Mouse (Mus musculus) gastrocnemius, postnatal 10 days (tissue): Measurements from ENCODE around the gene Grm3. TPM values are rescaled to one million over a fixed set of nuclear protein-coding genes. Genes with fewer than 3 reads are reported as not detected.

Experiments
- DNase-seq: peaks from one replicate; pipeline ENCODE4 v3.0.0; 2021; ENCODE audit warnings: mixed read lengths
- long read RNA-seq, 2 experiments: library from polyadenylated mRNA; stranded (forward); transcript quantifications; one replicate each; pipeline ENCODE4 v2.0.0; 2021
- total RNA-seq, 2 experiments: library from RNA; stranded (reverse); gene quantifications; 2 replicates each; pipeline ENCODE4 v1.2.3; 2021

The Grm3 gene
- total RNA-seq = under 1 TPM; 0.25 to 0.26 TPM
- long read RNA-seq, experiment 1 = 0 reads
- long read RNA-seq, experiment 2 = 0 reads

DNA sequence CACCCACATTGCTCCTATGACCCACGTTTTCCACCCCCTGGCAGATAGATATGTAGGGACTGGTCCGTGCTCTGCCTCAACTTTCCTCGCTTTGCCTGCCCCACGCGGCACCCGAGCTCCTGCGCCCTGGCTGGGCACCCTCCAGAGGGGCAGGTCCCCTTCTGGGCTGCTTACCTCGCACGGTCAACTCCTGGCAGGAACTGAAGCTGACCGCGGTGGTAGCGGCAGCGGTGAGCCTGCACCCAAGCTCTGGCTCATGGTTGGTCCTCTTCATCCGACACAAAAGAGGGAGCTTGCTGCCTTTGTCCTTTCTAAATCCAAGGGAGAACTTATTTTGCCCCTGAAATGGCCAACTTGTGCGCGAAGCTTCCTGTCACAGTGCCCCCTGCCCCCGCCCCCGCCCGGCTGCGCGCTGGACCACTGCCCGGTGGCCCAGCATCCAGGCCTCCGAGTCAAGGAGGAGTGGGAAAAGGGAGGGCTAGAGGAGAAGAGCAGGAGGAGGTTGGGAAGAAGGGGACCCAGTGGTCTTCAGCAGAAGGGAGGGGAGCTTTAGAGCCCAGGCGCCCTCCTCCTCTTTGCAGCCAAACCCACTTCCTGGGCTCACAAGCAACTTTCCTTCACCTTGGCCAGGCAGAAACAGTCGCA, at the start of gene Grm3:
Gene Grm3 (minus strand): TSS at position 215 of the 645 bp plus-strand sequence.
- DNase-seq = peak; percentile 7

DNA sequence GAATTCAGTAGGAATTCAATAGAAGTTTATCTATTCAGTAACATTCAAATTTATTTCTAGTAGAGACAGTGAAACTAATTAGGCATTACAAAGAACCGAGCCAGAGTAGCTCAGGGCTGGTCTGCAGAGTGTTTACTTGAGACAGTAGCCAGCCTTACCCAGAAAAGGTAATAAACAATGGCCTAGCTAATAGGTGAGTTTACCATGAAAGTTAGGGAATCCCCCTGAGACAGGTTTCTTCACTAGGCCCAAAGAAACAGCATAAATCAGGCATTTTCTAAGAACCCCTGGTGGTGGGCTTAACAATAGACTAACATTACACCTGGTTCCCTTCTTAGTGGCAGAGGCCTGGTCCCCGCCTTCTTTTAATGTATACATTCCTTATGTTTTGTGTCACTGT, 30.8 kb upstream of the Grm3 start:
- no peak for DNase-seq

DNA sequence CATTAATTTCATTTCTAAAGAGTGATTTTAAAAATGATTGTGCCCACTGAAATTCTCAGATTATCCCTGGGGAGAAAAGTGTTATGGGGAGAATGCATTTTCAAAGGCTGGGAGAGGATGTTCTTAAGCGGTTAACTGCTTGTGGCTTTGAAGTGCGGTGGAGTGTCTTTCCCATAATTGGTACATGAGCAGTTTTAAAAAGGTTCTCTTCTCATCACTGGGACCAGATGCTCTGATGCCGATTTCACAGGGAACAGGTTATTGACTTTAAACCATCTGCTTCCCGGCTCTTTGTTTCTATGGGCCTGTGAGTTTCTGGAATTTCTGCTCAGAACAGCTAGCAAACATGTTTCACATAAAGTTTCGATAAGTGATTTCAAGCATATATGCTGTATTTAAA, 23.2 kb upstream of the Grm3 start:
- no peak for DNase-seq

DNA sequence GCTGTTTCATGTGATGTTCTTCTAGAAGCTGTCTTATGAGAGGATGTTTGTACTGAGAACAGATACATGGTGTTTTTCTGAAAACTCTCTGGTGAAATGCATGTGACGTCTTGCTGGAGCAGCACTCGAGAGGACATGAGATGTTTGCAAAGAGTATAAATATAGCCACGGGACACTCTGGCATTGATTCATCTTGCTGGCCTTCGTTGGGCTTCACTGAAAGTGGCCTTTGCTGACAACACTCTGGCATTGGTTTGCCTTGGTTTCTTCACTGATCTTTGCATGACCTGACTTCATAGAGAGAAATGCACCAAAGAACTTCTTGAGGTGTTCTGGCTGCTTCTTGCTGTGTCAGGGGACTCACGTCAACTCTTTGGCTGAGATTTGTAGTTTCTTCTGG, 19.1 kb upstream of the Grm3 start:
- DNase-seq = no peak

DNA sequence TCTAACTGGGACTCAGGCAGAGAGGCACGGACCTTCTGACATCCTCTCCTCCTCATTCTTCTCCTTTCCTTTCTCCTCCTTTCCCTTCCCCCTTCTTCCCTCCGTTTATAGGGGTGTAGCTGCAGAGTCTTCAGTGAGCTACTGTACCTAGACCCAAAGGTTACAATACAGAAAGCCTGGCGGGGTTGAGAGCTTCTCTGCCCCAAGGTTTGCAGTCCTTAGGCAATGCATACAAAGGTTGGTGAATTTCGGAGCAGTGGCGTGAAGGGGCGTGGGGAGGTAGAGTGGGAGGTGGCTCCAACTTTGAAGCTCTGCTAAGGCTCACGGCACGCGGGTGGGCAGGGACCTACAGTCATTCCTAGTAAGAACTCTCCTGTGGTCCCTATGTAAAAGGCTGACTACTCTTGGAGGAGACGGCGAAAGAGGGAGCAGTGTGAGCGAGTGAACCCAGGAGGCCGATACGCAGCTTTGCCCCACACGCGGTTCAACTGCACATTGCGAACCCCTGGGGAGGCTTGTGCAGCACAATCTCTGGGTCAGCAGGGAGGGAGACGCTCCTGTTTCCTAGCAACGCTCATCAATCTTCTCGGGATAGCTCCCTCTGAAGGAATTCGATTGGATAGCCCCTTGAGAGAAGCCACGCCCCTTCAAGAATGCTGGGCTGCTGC, 765 bp upstream of the Grm3 start:
- DNase-seq = peak; percentile 5

DNA sequence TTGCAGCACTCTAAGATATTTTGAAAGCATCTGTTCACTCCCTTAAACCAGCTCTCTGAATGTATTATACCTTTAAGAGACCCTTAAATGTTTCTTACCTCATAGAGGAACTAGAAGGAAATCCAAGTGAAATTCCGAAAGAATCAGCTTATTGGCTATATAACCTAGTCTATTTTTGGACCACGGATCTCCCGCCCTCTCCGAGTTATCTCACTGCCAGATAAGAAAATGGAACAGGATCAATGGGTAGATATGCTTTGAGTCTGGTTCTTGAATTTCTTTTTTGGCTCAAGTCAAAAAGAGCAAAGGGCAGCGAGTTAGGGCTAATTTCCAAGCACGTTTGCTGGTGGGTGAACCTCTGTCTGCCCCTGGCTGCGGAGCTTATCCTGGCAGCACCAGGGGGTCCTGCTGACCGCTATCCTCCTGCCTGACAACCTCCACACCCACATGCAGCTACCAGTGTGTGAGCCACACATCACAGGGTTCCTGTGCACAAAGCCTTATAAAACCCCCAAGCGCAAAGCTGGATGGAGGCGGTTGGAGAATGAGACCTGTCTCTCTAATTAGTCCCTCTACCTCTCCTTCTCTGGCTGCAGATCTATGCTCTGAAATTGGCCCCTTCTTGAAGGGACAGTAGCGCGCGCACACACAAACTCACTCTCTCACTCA, 549 bp downstream of the Grm3 start:
- peak; percentile 2 for DNase-seq

DNA sequence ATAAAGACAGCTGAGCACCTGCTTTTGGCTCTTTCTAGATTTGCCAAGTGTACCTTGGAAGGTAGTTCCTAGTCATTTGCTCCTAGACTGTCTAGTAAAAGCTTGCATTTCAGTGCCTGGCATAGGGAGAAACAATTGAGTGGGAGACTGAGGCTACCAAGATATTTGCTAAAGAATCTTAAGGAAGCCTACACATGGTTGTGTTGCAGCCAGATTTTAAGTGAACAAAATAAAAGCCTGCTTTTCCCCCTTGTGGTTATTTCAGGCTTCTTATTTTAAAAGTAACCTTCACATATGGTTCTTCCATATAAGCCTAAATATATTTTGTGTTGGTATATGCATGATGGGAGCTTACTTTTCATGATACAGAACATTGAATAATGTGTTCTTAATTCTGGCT, 3.8 kb downstream of the Grm3 start:
- no peak for DNase-seq

DNA sequence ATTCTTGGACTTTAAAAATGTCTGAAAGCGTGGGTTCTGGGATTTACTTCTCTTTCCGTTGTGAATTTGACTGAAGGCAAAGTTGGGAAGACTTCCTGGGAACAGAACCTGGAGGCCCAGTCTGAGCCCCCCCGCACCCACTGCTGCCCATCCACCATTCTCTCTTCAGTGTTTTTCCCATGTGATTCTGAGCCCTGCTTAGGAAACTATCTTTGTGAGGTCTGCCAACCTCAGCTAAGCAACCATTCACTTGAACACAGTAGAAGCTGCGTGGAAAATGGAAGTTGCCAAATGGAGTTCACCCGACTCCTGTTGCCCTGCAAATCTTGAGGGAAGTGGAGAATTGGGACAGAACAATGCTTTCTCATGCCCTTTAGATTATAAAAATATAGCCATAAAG, 8.7 kb downstream of the Grm3 start:
- DNase-seq = no peak

DNA sequence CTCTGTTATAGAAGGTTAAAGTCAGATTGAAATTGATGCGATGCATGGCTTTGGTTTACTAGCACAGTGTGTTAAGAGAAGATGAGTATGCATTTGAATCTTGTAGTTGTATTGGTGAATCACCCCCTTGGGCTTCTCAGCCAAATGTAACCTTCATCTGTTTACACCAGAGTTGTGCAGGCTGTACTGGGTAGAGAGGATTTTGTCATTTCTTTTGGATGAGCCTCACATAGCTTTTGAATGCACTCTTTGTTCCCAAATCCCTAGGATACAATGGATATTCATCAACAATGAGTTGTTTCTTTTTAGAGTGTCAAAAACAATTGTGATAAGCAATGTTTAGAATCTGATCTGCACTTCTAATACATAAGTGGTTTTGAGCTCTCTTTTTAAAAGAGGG, 17.9 kb downstream of the Grm3 start:
- DNase-seq = no peak

DNA sequence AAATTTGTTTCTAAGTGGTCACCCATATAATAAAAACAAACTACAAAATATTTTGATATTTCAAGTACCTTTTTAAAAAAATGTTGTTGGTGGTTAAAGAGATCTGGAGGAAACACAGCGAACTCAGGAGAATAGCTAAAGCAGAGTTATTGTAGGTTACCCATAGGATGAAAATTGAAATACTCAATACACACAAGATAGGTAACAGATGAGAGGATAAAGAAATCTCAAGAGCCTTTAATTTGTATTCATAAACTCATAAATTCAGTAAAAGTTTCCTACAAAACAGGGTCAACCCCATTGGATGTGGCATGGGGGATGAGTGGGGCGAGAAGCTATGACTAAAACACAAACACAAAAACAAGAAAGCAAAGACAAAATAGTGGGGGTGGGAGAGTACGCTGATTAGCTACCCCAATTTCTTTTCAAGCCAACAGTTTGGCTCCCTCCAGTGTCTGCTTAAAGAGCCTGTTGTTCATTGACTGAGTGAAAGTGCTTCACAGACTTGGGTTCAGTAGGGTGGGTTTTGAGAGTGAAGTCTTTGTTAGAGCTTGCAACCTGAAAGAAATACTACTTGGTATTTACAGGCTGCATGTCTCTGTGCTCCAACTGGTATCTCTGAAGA, 21.5 kb downstream of the Grm3 start:
- DNase-seq = no peak

DNA sequence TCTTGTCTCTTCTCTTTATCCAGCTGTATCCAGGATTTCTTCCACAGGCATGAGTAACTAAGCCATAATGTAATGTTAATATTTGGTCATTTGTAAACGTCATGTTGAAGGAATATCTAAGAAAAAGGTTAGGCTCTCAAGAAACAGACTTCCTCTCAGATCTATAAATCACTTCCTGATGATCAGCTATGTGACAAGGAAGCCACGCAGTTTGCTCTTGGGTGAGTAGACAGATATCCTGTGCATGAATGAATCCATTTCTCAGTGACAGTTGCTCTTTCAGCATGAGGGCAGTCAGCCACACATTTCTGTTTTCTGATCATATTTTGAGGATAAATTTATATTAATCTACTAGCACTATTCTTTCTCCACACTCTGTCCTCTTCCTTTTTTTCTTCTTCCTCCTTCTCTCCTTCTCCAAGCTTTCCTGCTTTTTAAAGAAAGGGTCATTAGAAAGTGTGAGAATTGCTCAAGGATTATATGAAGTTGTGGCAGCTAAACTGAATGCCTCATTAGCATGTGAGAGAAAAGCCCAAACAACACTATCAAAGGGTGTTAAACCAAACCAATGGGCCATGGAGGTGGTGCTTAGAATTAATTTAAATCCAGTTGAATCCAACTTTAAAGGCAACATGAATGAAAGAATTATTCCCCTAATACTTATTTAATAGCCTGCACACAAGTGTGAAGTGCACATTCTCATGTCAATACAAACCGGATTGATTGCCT, 22.1 kb downstream of the Grm3 start:
- no peak for DNase-seq

DNA sequence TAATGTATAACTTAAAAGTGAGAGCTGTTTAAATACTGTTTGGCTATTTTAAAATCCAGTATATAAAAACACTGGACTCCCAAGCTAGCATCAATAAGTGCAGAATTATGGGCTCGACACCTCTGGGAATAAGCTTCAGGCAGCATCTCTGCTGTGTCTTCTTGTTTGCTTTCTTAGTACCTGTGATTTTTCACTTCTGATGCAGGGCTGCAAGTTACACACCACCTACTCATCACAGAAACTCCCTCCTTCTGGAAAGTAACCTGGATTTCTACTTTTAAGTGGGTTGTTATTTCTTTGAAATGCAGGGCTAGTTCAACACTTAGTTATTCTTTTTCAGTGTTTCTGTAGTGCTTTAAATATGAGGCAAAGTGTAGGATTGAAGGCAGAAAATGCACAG, 32.6 kb downstream of the Grm3 start:
- no peak for DNase-seq

DNA sequence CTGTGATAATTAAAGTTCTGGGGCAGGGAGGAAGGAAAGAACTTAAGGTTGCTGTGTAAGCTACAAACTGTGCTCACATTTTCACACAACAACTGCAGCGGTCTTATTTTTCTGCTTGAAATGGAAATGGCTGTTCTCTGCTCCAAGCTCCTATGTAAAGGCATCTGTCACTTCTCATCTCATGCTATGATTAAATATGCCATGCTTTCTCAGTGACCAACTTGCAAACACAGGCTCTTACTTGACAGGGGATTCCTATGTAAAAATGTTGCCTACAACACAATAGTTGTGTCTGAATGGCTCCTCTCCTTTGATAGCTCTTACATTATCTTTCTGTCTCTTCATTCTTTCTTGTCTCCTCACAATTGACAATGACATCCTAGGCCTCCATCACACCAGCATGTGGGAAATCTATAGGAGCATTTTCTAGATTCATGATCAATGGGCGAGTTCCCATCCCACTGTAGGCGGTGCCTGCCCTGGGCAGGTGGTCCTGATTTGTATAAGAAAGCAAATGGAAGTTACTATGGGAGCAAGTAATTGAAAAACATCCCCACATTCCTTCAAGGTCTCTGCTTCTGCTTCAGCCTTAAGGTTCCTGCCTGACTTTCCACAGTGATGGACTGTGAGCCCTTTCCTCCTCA, 34.2 kb downstream of the Grm3 start:
- DNase-seq = no peak

DNA sequence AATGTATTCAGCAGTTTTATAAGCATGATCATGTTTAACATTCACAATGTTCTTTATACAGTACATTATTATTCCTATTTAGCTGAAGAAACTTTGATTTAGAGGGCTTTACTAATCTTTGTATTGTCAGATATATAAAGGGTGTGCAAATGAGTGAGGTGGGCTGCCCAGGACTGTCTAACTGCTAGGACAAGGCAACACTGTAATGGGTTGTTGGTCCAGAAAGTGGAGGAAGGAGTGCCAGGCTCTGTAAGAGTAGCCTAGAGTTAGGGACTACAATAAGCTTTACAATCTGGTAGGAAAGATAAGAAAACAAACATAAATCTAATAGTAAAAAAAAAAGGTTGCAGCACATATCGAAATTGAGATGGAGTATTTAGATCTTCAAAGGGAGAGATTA, 34.8 kb downstream of the Grm3 start:
- DNase-seq = no peak

DNA sequence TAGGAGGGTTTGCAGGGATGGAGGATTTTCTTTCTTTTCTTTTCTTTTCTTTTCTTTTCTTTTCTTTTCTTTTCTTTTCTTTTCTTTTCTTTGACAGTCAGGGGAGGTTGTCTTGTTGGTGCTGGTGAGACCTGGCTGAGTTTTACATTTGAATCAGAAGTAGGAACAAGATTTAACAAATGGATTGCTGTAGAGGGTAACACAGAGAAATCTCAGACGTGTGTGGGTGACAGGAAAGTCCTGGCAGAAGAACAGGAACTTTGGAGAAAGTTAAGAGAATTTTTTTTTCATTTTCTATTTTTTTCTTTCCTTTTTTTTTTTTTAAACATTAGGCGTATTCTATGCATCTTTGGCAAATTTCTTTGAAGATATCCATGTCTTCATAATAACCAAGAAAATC, 41.8 kb downstream of the Grm3 start:
- DNase-seq = no peak

DNA sequence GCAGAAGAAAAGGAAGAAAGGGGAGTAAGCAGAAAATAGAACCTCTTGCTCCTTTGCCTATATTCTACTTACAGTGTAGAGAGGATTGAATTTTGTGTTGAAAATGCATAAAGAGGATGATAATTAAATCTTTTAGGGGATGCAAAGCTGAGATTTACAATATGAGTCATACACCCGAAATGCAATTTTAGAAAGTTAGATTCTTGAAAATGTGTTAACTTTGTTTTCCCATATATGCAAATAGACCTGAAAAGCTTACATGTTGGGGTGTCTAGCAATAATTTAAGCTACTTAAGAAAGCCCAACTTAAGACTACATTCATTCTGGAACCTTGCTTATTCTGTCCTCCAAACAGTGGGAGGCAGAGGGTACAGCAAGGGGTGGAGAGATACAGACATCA, 56.0 kb downstream of the Grm3 start:
- DNase-seq = no peak

DNA sequence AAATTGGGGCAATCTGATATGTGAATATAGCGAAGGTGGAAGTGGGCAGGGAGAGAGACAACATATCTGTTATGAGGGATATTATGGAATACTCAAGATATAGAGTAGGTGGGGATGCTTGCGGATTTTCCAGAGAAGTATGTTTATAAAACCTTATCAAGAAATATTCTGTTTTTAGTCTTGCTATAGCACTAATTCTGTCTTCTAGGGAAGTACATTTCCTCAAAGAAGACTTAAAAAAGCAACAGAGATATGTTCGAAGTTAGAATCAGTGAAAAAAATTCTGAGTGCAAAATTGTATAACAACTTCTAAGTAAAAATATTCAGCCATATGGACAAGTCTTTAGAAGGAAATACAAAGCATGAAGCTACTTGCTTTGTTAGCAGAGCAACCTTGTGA, 61.6 kb downstream of the Grm3 start:
- no peak for DNase-seq

DNA sequence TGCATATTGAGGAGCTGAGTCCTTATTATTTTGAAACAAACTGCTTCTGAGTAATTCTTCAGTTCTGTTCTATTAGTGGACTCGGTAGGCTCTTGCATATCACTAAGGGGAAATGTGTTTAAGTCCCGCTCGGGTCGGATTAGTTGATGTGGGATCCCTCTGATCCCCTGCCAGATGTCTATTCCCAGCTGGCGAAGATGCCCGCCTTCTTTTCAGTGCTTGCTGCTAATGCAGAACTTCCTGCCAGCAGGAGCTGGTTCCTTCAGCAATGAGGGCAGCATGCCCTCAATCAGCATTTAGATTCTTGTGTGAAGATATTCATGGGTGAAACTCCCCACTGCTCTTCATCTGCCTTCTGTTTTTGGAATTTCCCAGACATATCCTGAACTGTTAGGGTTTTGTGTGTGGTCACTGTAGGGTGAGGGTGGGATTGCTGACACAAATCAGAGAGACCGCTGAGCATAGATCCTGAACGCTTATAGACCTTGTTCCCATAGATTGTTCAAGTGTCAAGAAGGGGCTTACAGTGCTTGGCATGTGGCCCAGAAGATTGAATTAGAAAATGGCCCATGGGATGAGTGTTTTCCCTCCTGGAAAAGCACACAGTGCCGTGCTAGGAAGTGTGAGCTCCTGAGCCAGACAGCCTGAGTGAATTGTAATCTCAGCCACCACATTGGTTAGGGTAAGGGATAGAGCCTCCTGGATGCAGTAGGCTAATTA, 62.9 kb downstream of the Grm3 start:
- no peak for DNase-seq

DNA sequence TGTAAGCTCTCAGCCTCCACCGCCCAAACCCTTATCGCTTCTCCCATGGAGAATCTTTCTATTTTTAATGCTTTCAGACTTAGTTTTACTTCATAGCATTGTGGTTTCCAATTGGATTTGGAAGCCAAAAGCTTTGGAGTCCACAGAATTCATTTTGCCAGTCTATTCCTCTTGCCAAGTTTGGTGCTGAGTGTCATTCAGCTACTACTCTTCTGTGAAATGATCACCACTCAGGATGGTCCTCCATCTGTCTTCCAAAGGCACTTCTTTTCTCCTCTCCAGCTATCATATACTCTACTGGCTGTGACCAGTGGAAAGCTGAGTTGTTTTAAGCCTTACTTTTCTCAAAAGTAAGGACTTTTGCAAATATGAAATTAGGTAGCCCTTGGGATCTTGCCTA, 86.4 kb downstream of the Grm3 start:
- DNase-seq = no peak

DNA sequence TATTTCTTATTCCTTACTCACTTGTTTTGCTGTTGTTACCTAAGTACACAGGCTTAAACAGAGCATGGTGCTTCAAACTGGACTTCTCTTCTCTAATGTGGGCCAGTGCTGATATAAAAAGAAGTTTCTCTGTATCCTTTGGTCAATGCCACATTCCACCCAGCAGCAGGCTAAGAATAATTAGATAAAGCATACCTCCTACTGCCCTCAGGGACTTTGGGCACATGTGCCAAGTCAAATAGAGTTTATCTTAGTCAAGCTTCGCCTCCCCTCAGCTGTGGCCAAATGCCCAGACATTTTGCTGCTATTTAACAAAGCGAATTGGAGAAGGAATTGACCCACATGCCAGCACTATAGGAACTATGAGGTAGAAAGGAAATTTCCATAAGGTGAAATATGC, 97.8 kb downstream of the Grm3 start:
- no peak for DNase-seq

DNA sequence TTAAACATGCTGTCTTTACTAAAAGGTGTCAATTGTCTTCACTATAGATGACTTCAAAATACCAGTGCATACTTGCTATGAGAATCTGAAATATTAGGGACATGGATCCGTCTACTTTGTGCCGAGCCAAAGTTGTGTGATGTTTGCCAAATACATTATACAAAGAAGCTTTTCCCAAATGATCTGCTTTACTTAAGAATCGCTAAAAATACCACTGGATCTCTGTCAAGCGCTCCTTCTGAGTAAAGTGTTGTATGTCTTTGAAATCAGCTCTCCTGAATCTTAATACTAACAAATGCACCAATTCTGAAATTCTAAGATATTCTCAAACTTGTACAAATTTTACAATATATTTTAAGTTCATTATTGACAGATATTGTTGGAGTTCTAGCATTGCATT, 100.6 kb downstream of the Grm3 start:
- DNase-seq = no peak

DNA sequence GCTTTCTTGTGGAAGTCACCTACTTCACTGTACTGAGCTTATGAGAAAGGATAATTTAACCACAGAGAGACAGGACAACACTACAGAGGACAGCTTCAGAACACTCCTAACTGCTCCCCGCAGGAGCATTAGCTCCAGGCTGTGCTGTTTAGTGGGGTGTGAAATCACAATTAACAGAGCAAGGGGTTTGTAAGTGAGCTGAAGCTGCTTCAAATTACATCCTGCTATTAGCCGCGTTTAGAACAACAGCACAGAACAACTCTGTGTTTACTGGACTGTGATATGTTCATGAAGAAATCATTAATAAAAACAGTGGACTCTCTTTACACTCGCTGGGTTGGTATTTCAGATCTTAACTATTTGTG, 101.9 kb downstream of the Grm3 start:
- DNase-seq = no peak
